Mouse (Mus musculus) G1E (cell line): ENCODE data around the gene Stambpl1.

ENCODE experiments used
- GATA1 ChIP-seq: IDR thresholded peaks from 2 replicates; pipeline ENCODE4 v1.6.1; 2012; ENCODE audit warnings: borderline replicate concordance, low read length, inconsistent platforms, mixed read lengths
- TAL1 ChIP-seq: conservative IDR thresholded peaks from 2 replicates; pipeline ENCODE4 v1.6.1; 2012; ENCODE audit warnings: low read depth, low read length, inconsistent platforms, mixed read lengths

- TF ChIP-seq TAL1 (no peak), GATA1 (no peak)
These were observed 70.4 kb downstream of the Stambpl1 start for GRCm38 (mm10) chr19:34262273-34262974.
